Mouse (Mus musculus): ENCODE data around the gene Osbp2. TPM values are rescaled to one million over a fixed set of nuclear protein-coding genes. Genes with fewer than 3 reads are reported as not detected.
A peak's percentile ranks its signal among the peaks of the same experiment; 100 is the strongest.

Gene Osbp2
- total RNA-seq, 2 experiments from 2014 or later = 81.4 to 86.7 TPM

GRCm38 (mm10) chr11:3691746-3692145 is 172.0 kb downstream of the Osbp2 start:
- Histone ChIP-seq H3K27ac (no peak overlapping the region), H3K4me3 (no peak overlapping the region)
- TF ChIP-seq CTCF (conservative IDR thresholded peaks at IDR 0.05) = no peak
- no peak for DNase-seq (ENCODE audit: low spot score in 2 of 2)

- Histone ChIP-seq H3K4me3 (no peak overlapping the region), H3K27ac (peak overlapping the region; percentile 77)
- no peak for DNase-seq (ENCODE audit: low spot score in 2 of 2)
- no peak for TF ChIP-seq CTCF (conservative IDR thresholded peaks at IDR 0.05)
Measured at GRCm38 (mm10) chr11:3686885-3687284, 176.8 kb downstream of the Osbp2 start.

- no peak for TF ChIP-seq CTCF (conservative IDR thresholded peaks at IDR 0.05)
- no peak overlapping the region for H3K4me3 ChIP-seq
- DNase-seq (ENCODE audit: low spot score in 2 of 2) = no peak
- H3K27ac ChIP-seq = peak overlapping the region; percentile 77
Measured at GRCm38 (mm10) chr11:3686318-3686717, 177.4 kb downstream of the Osbp2 start.

- DNase-seq (ENCODE audit: low spot score in 2 of 2) = no peak
- H3K27ac ChIP-seq = no peak overlapping the region
- H3K4me3 ChIP-seq = no peak overlapping the region
- no peak for TF ChIP-seq CTCF (conservative IDR thresholded peaks at IDR 0.05)
Measured at GRCm38 (mm10) chr11:3685431-3685830, 178.3 kb downstream of the Osbp2 start.

GRCm38 (mm10) chr11:3684723-3685430 is 178.8 kb downstream of the Osbp2 start:
- H3K27ac ChIP-seq = no peak overlapping the region
- no peak overlapping the region for H3K4me3 ChIP-seq
- TF ChIP-seq CTCF (conservative IDR thresholded peaks at IDR 0.05) = no peak
- no peak for DNase-seq (ENCODE audit: low spot score in 2 of 2)

- no peak overlapping the region for H3K27ac ChIP-seq
- DNase-seq (ENCODE audit: low spot score in 2 of 2) = no peak
Measured at GRCm38 (mm10) chr11:3684232-3684631, 179.5 kb downstream of the Osbp2 start.

GRCm38 (mm10) chr11:3683696-3684095 is 180.0 kb downstream of the Osbp2 start:
- DNase-seq (ENCODE audit: low spot score in 2 of 2) = no peak
- TF ChIP-seq CTCF (conservative IDR thresholded peaks at IDR 0.05) = no peak
- H3K4me3 ChIP-seq = no peak overlapping the region
- H3K27ac ChIP-seq = no peak overlapping the region

More at GRCm38 (mm10) chr11:3684232-3684631, 179.5 kb downstream of the Osbp2 start:
- no peak overlapping the region for H3K4me3 ChIP-seq
- no peak for TF ChIP-seq CTCF (conservative IDR thresholded peaks at IDR 0.05)

- Histone ChIP-seq H3K4me3 (no peak overlapping the region), H3K27ac (no peak overlapping the region)
- no peak for DNase-seq (ENCODE audit: low spot score in 2 of 2)
- TF ChIP-seq CTCF (conservative IDR thresholded peaks at IDR 0.05) = no peak
Measured at GRCm38 (mm10) chr11:3679771-3680170, 183.9 kb downstream of the Osbp2 start.

GRCm38 (mm10) chr11:3677204-3677603 is 186.5 kb downstream of the Osbp2 start:
- no peak for DNase-seq (ENCODE audit: low spot score in 2 of 2)
- Histone ChIP-seq H3K4me3 (no peak overlapping the region), H3K27ac (no peak overlapping the region)
- no peak for TF ChIP-seq CTCF (conservative IDR thresholded peaks at IDR 0.05)

- no peak overlapping the region for H3K27ac ChIP-seq
- DNase-seq (ENCODE audit: low spot score in 2 of 2) = no peak
- TF ChIP-seq CTCF (conservative IDR thresholded peaks at IDR 0.05) = no peak
- no peak overlapping the region for H3K4me3 ChIP-seq
Measured at GRCm38 (mm10) chr11:3676423-3676822, 187.3 kb downstream of the Osbp2 start.

GRCm38 (mm10) chr11:3674545-3674944 is 189.2 kb downstream of the Osbp2 start:
- Histone ChIP-seq H3K4me3 (no peak overlapping the region), H3K27ac (no peak overlapping the region)
- TF ChIP-seq CTCF (conservative IDR thresholded peaks at IDR 0.05) = no peak
- DNase-seq (ENCODE audit: low spot score in 2 of 2) = no peak

GRCm38 (mm10) chr11:3671000-3671628 is 192.6 kb downstream of the Osbp2 start:
- TF ChIP-seq CTCF (conservative IDR thresholded peaks at IDR 0.05) = no peak
- DNase-seq (ENCODE audit: low spot score in 2 of 2) = no peak
- H3K4me3 ChIP-seq = no peak overlapping the region
- H3K27ac ChIP-seq = no peak overlapping the region

GRCm38 (mm10) chr11:3669849-3670248 is 193.9 kb downstream of the Osbp2 start:
- no peak for TF ChIP-seq CTCF (conservative IDR thresholded peaks at IDR 0.05)

GRCm38 (mm10) chr11:3668768-3669167 is 194.9 kb downstream of the Osbp2 start:
- Histone ChIP-seq H3K27ac (no peak overlapping the region), H3K4me3 (no peak overlapping the region)
- TF ChIP-seq CTCF (conservative IDR thresholded peaks at IDR 0.05) = no peak
- no peak for DNase-seq (ENCODE audit: low spot score in 2 of 2)

More at GRCm38 (mm10) chr11:3669849-3670248, 193.9 kb downstream of the Osbp2 start:
- H3K4me3 ChIP-seq = no peak overlapping the region
- no peak for DNase-seq (ENCODE audit: low spot score in 2 of 2)
- H3K27ac ChIP-seq = no peak overlapping the region
